Mouse (Mus musculus) C2C12 (cell line): ENCODE measurements at regions not wholly inside any gene's neighbourhood (a gene's known extent, or its start where the extent isn't known, plus 50 kb on each side); places are given as distances from the start of the nearest gene placed in this dataset.

Experiments
- CTCF ChIP-seq: IDR thresholded peaks from one replicate; pipeline ENCODE4 v1.5.1; 2011; ENCODE audit not compliant: control insufficient read depth, insufficient read depth, insufficient read length
- MYOG ChIP-seq: IDR thresholded peaks from one replicate; pipeline ENCODE4 v1.6.1; 2011; ENCODE audit not compliant: control insufficient read depth, insufficient read length; ENCODE audit errors: extremely low read depth

GRCm38 (mm10) chr1:106483008-106483407 lies 231.1 kb downstream of the Bcl2 start:
- no peak for TF ChIP-seq CTCF
- TF ChIP-seq MYOG, result no peak
